Mouse (Mus musculus) left cerebral cortex, adult 8-10 months (tissue): ENCODE measurements around the gene Ell. TPM values are rescaled to one million over a fixed set of nuclear protein-coding genes. Genes with fewer than 3 reads are reported as not detected.

ENCODE experiments used
- DNase-seq, 2 experiments: peaks; one replicate each; pipeline ENCODE4 v3.0.0; 2022; ENCODE audit warnings: low spot score in 2 of 2
- total RNA-seq, 4 experiments: library from RNA; stranded (reverse); gene quantifications; 2 replicates each; pipeline ENCODE4 v1.2.4; 2022

Gene Ell
- total RNA-seq, 4 experiments from 2014 or later: 17.6 to 25.3 (median 19.2) TPM

- no peak for DNase-seq
These were observed 99.5 kb downstream of the Ell start for GRCm38 (mm10) chr8:70638752-70639151.

Other genes with a start within 250 kb of the Ell start
- 10 to 100 TPM; 47.5 to 55.7 (median 51.8) TPM for gene Ddx49, start 237.0 kb upstream of the Ell start, total RNA-seq
- 100 to 1,000 TPM; 123 to 154 (median 139) TPM for gene Cope, start 236.9 kb upstream of the Ell start, total RNA-seq
- gene Cers1, start 223.7 kb upstream of the Ell start, total RNA-seq: 10 to 100 TPM; 83.6 to 94.5 (median 88.4) TPM
- gene Gdf1, start 209.6 kb upstream of the Ell start, total RNA-seq: 10 to 100 TPM in 2 of 4 experiments, 1 to 10 TPM in 2; 4.2 to 13.4 (median 7.4) TPM
- gene Upf1, start 186.2 kb upstream of the Ell start, total RNA-seq: 10 to 100 TPM; 55.1 to 60.8 (median 59.2) TPM
- 1 to 10 TPM in 1 of 4 experiments, under 1 TPM in 3; 0.20 to 1.0 (median 0.64) TPM for gene Comp, start 165.9 kb upstream of the Ell start, total RNA-seq
- gene Crtc1, start 99.9 kb upstream of the Ell start, total RNA-seq: 100 to 1,000 TPM; 134 to 175 (median 147) TPM
- 10 to 100 TPM; 39.1 to 42.8 (median 40.4) TPM for gene Klhl26, start 62.5 kb upstream of the Ell start, total RNA-seq
- 100 to 1,000 TPM; 271 to 280 (median 273) TPM for gene Tmem59l, start 52.1 kb upstream of the Ell start, total RNA-seq
- 1 to 10 TPM in 2 of 4 experiments, under 1 TPM in 2; 0.94 to 1.6 (median 1.2) TPM for gene Crlf1, start 46.3 kb upstream of the Ell start, total RNA-seq
- gene Rex1bd, start 32.7 kb upstream of the Ell start, total RNA-seq: 100 to 1,000 TPM; 103 to 117 (median 109) TPM
- 1,000 to 10,000 TPM in 1 of 4 experiments, 100 to 1,000 TPM in 3; 847 to 1,003 (median 930) TPM for gene Uba52, start 28.7 kb upstream of the Ell start, total RNA-seq
- gene Fkbp8, start 11.7 kb upstream of the Ell start, total RNA-seq: 100 to 1,000 TPM; 419 to 440 (median 422) TPM
- 10 to 100 TPM; 43.0 to 52.5 (median 47.1) TPM for gene Kxd1, start 11.5 kb upstream of the Ell start, total RNA-seq
- gene Isyna1, start 54.9 kb downstream of the Ell start, total RNA-seq: 10 to 100 TPM; 54.5 to 60.3 (median 56.5) TPM
- gene Ssbp4, start 69.4 kb downstream of the Ell start, total RNA-seq: 100 to 1,000 TPM; 211 to 248 (median 234) TPM
- gene Lrrc25, start 76.7 kb downstream of the Ell start, total RNA-seq: 1 to 10 TPM in 1 of 4 experiments, under 1 TPM in 3; 0.55 to 1.3 (median 0.87) TPM
- gene Gdf15, start 93.0 kb downstream of the Ell start, total RNA-seq: not detected
- 10 to 100 TPM; 11.2 to 17.0 (median 13.4) TPM for gene Pgpep1, start 120.9 kb downstream of the Ell start, total RNA-seq
- 10 to 100 TPM; 61.5 to 65.0 (median 63.0) TPM for gene Lsm4, start 133.8 kb downstream of the Ell start, total RNA-seq
- 100 to 1,000 TPM; 206 to 222 (median 214) TPM for gene Jund, start 159.5 kb downstream of the Ell start, total RNA-seq
- gene Iqcn, start 164.0 kb downstream of the Ell start, total RNA-seq: under 1 TPM in 1 of 4 experiments, not detected in 3; 0.07 TPM
- gene Gm3336, start 179.1 kb downstream of the Ell start, total RNA-seq: not detected
- 1 to 10 TPM; 1.7 to 2.8 (median 2.2) TPM for gene Pde4c, start 184.3 kb downstream of the Ell start, total RNA-seq
- gene Rab3a, start 215.2 kb downstream of the Ell start, total RNA-seq: 100 to 1,000 TPM; 805 to 866 (median 821) TPM
- 10 to 100 TPM; 31.0 to 39.0 (median 32.8) TPM for gene Mpv17l2, start 221.5 kb downstream of the Ell start, total RNA-seq
- 100 to 1,000 TPM; 143 to 151 (median 149) TPM for gene Pik3r2, start 237.3 kb downstream of the Ell start, total RNA-seq